Mouse (Mus musculus): ENCODE measurements around the gene Zfp566. TPM values are rescaled to one million over a fixed set of nuclear protein-coding genes. Genes with fewer than 3 reads are reported as not detected.

Gene Zfp566
- polyA plus RNA-seq, 1 experiment from 2014 or later = 19.7 TPM

DNA sequence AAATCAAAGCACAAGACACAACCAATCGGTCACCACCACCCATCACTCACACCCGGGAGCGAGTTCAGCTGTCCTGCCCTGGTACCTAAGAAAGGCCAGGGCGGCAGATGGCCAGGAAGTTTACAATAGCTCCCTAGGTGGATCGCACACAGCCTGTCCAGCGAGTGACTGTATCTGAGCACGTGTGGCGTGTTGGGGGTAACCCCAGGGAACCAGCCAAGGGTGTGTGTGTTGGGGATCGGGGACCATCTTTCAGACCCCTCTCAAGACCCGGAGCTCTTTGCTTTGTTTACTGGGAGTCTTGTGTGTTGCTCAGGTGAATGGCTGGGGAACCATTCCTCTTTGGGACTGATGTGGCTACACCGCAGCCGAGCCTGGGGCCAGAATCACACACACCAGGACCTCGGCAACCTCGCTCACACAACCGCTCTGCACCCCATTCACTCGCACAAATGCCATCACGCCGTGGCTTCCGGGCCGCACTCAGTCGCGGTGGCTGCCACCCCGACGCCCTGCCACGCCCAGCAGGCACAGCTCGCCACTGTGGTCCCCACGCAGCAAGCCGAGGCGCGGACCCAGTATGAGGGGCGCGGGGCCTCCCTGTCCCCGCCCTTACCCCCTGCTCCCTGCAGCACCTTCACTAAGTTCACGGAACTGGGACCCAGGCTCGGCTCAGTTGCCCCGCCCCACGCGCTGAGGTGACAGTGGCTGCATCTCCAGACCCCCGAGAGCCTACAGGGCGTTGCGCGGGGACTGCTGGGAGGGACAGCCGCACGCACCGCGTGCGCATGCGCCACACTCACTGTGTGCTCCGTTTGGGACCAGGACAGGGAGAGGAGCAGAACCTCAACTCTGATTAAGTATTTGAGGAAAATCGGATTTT is 17.9 kb downstream of the Zfp566 start, which contains the start of gene Zfp82:
Zfp82 (minus strand) TSS at position 755 of the 883 bp plus-strand sequence.
- ATAC-seq (ENCODE audit: insufficient number of reproducible peaks, low FRiP score, low TSS enrichment, low read depth) (peak; percentile 88), DNase-seq (ENCODE audit: low spot score) (peak; percentile 86)
- Histone ChIP-seq H3K27me3 (ENCODE audit: control insufficient read depth, insufficient read depth, low read length) (no peaks in the 10 kb centered on the region), H3K9me3 (ENCODE audit: control insufficient read depth, low read length) (no peaks in the 10 kb centered on the region), H3K4me1 (ENCODE audit: control insufficient read depth, insufficient read depth, low read length) (peaks cover 3% of the 10 kb centered on the region; the same call in 1 of the 2 replicates), H3K9ac (ENCODE audit: low read length) (peak within 1 kb of the TSS; percentile 74), H3K4me2 (ENCODE audit: low read depth, severe bottlenecking) (peak within 1 kb of the TSS; percentile 96), H3K27ac (replicated peaks; ENCODE audit: low read depth, low read length) (no peak within 1 kb of the TSS), H3K36me3 (ENCODE audit: control insufficient read depth, insufficient read depth, low read length) (peaks cover 6% of the 10 kb centered on the region; the same call in 1 of the 2 replicates), H3K4me3 (ENCODE audit: low read depth, low read length) (peak within 1 kb of the TSS; percentile 68)
- WGBS = under 1% methylated on average over 50 of the region's 50 CpGs

DNA sequence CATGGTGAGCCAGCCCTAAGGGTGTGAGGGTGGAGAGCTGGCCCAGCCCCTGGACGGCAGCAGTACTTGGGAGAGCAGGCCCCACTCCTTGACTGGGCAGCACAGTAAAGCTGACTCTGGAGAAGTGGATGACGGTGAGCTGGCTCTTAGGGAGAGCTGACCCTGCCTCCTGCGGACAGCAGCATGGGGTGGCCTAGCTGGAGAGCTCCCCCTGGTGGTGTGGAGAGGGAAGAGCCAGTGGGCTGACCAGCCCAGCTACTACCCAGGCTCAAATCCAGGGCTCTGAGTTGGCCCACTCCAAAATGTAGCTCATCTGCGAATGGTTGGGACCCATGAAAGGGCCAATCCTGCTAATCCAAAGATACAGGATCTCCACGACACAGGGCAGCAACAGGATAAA is 25.7 kb downstream of the Zfp566 start:
- H3K9me3 ChIP-seq (ENCODE audit: control insufficient read depth, low read length) = no peaks in the 10 kb centered on the region
- H3K9ac ChIP-seq (ENCODE audit: low read length) = no peak overlapping the region
- no peak overlapping the region for H3K4me3 ChIP-seq (ENCODE audit: low read depth, low read length)
- H3K4me1 ChIP-seq (ENCODE audit: control insufficient read depth, insufficient read depth, low read length) = no peaks in the 10 kb centered on the region
- no peak overlapping the region for H3K4me2 ChIP-seq (ENCODE audit: low read depth, severe bottlenecking)
- DNase-seq (ENCODE audit: low spot score) (no peak), ATAC-seq (ENCODE audit: insufficient number of reproducible peaks, low FRiP score, low TSS enrichment, low read depth) (no peak)
- 82% methylated on average over 5 of the region's 5 CpGs for WGBS
- H3K27ac ChIP-seq (replicated peaks; ENCODE audit: low read depth, low read length) = no peak overlapping the region
- no peaks in the 10 kb centered on the region for H3K27me3 ChIP-seq (ENCODE audit: control insufficient read depth, insufficient read depth, low read length)
- H3K36me3 ChIP-seq (ENCODE audit: control insufficient read depth, insufficient read depth, low read length) = peaks cover 5% of the 10 kb centered on the region; the same call in 1 of the 2 replicates

DNA sequence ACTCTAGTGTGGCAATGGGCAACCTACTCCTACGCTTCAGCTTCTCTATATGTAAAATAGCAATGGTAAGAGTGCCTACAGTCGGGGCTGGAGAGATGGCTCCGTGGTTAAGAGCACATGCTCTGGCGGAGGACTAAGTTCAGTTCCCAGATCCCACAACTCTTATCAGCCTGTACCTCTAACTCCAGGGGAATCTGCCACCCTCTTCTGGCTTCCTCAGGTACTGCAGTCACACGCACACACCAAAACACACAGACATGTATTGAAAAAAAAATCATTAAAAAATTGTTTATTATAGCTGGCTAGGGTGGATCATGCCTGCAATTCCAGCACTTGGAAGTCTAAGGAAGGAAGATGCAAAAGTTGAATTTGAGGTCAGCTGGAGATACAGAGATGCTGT is 27.8 kb downstream of the Zfp566 start:
- H3K27ac ChIP-seq (replicated peaks; ENCODE audit: low read depth, low read length) = no peak overlapping the region
- no peaks in the 10 kb centered on the region for H3K4me1 ChIP-seq (ENCODE audit: control insufficient read depth, insufficient read depth, low read length)
- H3K4me2 ChIP-seq (ENCODE audit: low read depth, severe bottlenecking) = no peak overlapping the region
- H3K9me3 ChIP-seq (ENCODE audit: control insufficient read depth, low read length) = no peaks in the 10 kb centered on the region
- H3K9ac ChIP-seq (ENCODE audit: low read length) = no peak overlapping the region
- ATAC-seq (ENCODE audit: insufficient number of reproducible peaks, low FRiP score, low TSS enrichment, low read depth) (no peak), DNase-seq (ENCODE audit: low spot score) (peak; percentile 44)
- no peak overlapping the region for H3K4me3 ChIP-seq (ENCODE audit: low read depth, low read length)
- H3K36me3 ChIP-seq (ENCODE audit: control insufficient read depth, insufficient read depth, low read length) = peaks cover 8% of the 10 kb centered on the region; the same call in 1 of the 2 replicates
- no peaks in the 10 kb centered on the region for H3K27me3 ChIP-seq (ENCODE audit: control insufficient read depth, insufficient read depth, low read length)
- WGBS = 90% methylated on average over 5 of the region's 5 CpGs

DNA sequence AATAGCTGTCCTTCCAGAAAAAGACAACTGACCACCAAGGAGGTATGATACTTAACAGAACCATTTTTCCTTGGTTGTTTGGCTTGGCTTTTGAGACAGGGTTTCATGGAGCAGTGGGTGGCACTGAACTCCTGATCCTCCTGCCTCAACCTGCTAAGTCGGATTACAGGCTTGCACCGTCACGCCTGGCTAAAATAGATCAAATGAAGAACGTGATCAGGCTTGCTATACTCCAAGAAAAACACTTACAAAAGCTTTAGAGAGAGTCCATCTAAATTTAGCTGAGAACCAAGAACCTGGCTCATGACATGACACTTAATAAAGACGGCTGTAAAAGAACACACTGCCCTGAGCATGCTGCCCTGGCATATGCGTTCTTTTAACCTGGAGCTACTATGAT is 30.0 kb downstream of the Zfp566 start:
- no peak overlapping the region for H3K9ac ChIP-seq (ENCODE audit: low read length)
- ATAC-seq (ENCODE audit: insufficient number of reproducible peaks, low FRiP score, low TSS enrichment, low read depth) = no peak
- WGBS = 82% methylated on average over 6 of the region's 6 CpGs

DNA sequence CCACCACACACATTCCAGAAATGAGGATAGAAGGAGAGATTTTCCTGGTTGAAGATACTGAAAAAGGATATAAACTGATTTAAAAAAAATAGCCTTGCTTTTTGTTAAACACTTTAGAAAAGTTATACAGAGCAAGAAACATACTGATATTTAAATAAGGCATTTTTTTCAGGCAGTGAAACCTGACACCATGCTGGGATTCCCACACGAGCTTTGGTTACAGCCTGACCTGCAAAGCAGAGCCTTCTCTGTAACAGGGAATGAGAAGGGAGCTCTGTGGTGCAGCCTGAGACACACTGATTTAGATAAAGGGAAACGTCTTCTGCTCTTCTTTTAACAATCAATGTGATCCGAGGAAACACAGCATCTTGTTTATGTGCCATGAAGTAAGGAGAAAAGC is 36.7 kb downstream of the Zfp566 start:
- no peak overlapping the region for H3K9ac ChIP-seq (ENCODE audit: low read length)
- H3K9me3 ChIP-seq (ENCODE audit: control insufficient read depth, low read length) = no peaks in the 10 kb centered on the region
- 0 out of 2 replicates have a peak, but pooled peaks cover 3% of the 10 kb centered on the region for H3K4me1 ChIP-seq (ENCODE audit: control insufficient read depth, insufficient read depth, low read length)
- WGBS = 4% methylated on average over 3 of the region's 3 CpGs
- no peak overlapping the region for H3K4me3 ChIP-seq (ENCODE audit: low read depth, low read length)
- no peaks in the 10 kb centered on the region for H3K27me3 ChIP-seq (ENCODE audit: control insufficient read depth, insufficient read depth, low read length)
- H3K27ac ChIP-seq (replicated peaks; ENCODE audit: low read depth, low read length) = no peak overlapping the region
- no peak overlapping the region for H3K4me2 ChIP-seq (ENCODE audit: low read depth, severe bottlenecking)
- DNase-seq (ENCODE audit: low spot score) (peak; percentile 36), ATAC-seq (ENCODE audit: insufficient number of reproducible peaks, low FRiP score, low TSS enrichment, low read depth) (no peak)
- peaks cover 4% of the 10 kb centered on the region; the same call in 1 of the 2 replicates for H3K36me3 ChIP-seq (ENCODE audit: control insufficient read depth, insufficient read depth, low read length)

More for the DNA sequence above, 30.0 kb downstream of the Zfp566 start:
- Histone ChIP-seq H3K4me1 (ENCODE audit: control insufficient read depth, insufficient read depth, low read length) (no peaks in the 10 kb centered on the region), H3K27me3 (ENCODE audit: control insufficient read depth, insufficient read depth, low read length) (no peaks in the 10 kb centered on the region), H3K9me3 (ENCODE audit: control insufficient read depth, low read length) (no peaks in the 10 kb centered on the region), H3K36me3 (ENCODE audit: control insufficient read depth, insufficient read depth, low read length) (peaks cover 7% of the 10 kb centered on the region; the same call in 1 of the 2 replicates), H3K4me2 (ENCODE audit: low read depth, severe bottlenecking) (no peak overlapping the region), H3K4me3 (ENCODE audit: low read depth, low read length) (no peak overlapping the region), H3K27ac (replicated peaks; ENCODE audit: low read depth, low read length) (no peak overlapping the region)
- no peak for DNase-seq (ENCODE audit: low spot score)

DNA sequence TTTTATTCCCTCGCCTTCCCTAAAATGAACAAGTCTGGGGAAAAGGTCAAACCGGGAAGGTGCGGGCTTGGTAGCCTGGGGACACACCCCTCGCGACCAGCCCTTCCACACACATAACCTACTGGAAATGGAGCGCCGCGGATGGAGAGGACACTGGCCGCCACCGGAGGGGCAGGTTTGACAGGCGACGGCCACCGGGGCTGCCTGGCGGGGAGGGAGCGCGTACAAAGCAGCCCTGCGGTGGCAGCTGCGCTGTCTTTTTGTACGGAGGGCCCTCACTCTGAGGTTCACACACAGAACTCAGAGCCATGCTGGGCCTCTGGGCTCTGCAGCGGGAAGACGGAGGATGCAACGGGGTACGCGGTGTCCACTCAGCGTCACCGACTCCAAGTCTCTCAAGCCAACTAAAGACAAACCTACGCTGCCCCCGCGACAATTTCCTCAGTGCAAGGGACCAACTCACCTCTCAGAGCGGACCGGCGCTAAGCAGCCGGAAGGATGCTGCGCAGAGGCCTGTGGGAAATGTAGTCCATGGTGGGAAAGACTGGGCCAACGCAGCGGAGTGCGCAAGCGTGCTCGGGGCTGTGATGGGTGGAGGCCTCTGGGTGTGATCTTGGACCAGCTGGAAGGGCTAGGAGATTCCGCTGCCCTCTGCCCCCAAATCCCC is 39.3 kb downstream of the Zfp566 start, which contains the start of gene Zfp14:
Zfp14 (minus strand) TSS at position 499 of the 667 bp plus-strand sequence.
- H3K9ac ChIP-seq (ENCODE audit: low read length) = peak within 1 kb of the TSS; percentile 73
- peak within 1 kb of the TSS; percentile 68 for H3K4me2 ChIP-seq (ENCODE audit: low read depth, severe bottlenecking)
- 0 out of 2 replicates have a peak, but pooled peaks cover 3% of the 10 kb centered on the region for H3K4me1 ChIP-seq (ENCODE audit: control insufficient read depth, insufficient read depth, low read length)
- DNase-seq (ENCODE audit: low spot score) = peak; percentile 92
- H3K36me3 ChIP-seq (ENCODE audit: control insufficient read depth, insufficient read depth, low read length) = no peaks in the 10 kb centered on the region
- ATAC-seq (ENCODE audit: insufficient number of reproducible peaks, low FRiP score, low TSS enrichment, low read depth) = peak; percentile 96
- no peaks in the 10 kb centered on the region for H3K9me3 ChIP-seq (ENCODE audit: control insufficient read depth, low read length)
- no peaks in the 10 kb centered on the region for H3K27me3 ChIP-seq (ENCODE audit: control insufficient read depth, insufficient read depth, low read length)
- H3K27ac ChIP-seq (replicated peaks; ENCODE audit: low read depth, low read length) = no peak within 1 kb of the TSS; the same call in 1 of the 2 replicates
- H3K4me3 ChIP-seq (ENCODE audit: low read depth, low read length) = peak within 1 kb of the TSS; percentile 83
- WGBS = under 1% methylated on average over 40 of the region's 40 CpGs

DNA sequence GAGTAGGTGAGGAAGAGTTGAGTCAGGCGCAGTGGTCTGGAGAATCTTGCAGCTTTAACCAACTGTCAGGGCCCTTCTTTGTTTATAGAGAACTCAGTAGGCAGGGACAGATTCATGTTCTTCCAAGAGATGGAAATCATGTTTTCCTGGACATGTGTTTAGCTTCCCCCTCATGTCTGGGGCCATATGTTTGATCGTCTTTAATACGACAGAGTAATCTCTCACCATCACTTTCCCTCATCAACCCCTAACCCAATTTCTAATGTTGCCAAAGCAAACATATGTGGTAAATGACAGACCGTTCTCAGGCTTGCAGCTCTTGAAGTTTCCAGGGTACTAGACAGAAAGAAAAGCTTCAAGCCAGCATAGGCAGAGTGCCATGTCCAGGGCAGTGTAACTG is 42.2 kb downstream of the Zfp566 start:
- ATAC-seq (ENCODE audit: insufficient number of reproducible peaks, low FRiP score, low TSS enrichment, low read depth) = no peak
- H3K27ac ChIP-seq (replicated peaks; ENCODE audit: low read depth, low read length) = no peak overlapping the region
- H3K27me3 ChIP-seq (ENCODE audit: control insufficient read depth, insufficient read depth, low read length) = no peaks in the 10 kb centered on the region
- H3K4me3 ChIP-seq (ENCODE audit: low read depth, low read length) = no peak overlapping the region
- DNase-seq (ENCODE audit: low spot score) = no peak
- H3K4me2 ChIP-seq (ENCODE audit: low read depth, severe bottlenecking) = no peak overlapping the region
- no peaks in the 10 kb centered on the region for H3K36me3 ChIP-seq (ENCODE audit: control insufficient read depth, insufficient read depth, low read length)
- no peak overlapping the region for H3K9ac ChIP-seq (ENCODE audit: low read length)
- 97% methylated on average over 4 of the region's 4 CpGs for WGBS
- no peaks in the 10 kb centered on the region for H3K9me3 ChIP-seq (ENCODE audit: control insufficient read depth, low read length)
- 0 out of 2 replicates have a peak, but pooled peaks cover 3% of the 10 kb centered on the region for H3K4me1 ChIP-seq (ENCODE audit: control insufficient read depth, insufficient read depth, low read length)

DNA sequence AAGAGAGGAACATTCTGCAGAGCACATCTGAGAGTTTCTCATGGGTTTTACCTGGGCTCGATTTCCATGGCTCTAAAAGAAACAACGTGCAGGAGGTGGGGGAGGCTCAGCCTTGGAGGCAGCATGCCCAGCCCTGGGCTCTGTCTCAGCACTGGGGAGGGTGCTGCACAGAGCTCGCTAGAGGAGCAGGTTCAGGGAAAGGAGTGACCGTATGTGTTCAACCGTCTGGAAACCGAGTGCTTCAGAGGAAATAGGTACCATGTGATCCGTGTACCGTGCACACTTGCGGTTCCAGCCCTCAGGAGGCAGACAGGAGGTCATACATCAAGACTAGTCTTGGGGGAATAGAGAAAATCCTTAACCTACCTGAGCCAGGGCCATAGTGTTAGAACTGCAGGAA is 46.0 kb downstream of the Zfp566 start:
- Histone ChIP-seq H3K27ac (replicated peaks; ENCODE audit: low read depth, low read length) (no peak overlapping the region), H3K36me3 (ENCODE audit: control insufficient read depth, insufficient read depth, low read length) (no peaks in the 10 kb centered on the region), H3K4me2 (ENCODE audit: low read depth, severe bottlenecking) (no peak overlapping the region), H3K9ac (ENCODE audit: low read length) (no peak overlapping the region), H3K4me1 (ENCODE audit: control insufficient read depth, insufficient read depth, low read length) (no peaks in the 10 kb centered on the region), H3K27me3 (ENCODE audit: control insufficient read depth, insufficient read depth, low read length) (no peaks in the 10 kb centered on the region), H3K9me3 (ENCODE audit: control insufficient read depth, low read length) (no peaks in the 10 kb centered on the region), H3K4me3 (ENCODE audit: low read depth, low read length) (no peak overlapping the region)
- ATAC-seq (ENCODE audit: insufficient number of reproducible peaks, low FRiP score, low TSS enrichment, low read depth) (no peak), DNase-seq (ENCODE audit: low spot score) (no peak)
- WGBS = 61% methylated on average over 9 of the region's 9 CpGs

Measured in limb, embryonic 11.5 days (tissue).